Mouse (Mus musculus) cortical plate, adult 2 months (tissue): ENCODE results near the gene Nadsyn1.

Experiments
- CTCF ChIP-seq: fragments of 200-500 bp; IDR thresholded peaks from 2 replicates; pipeline ENCODE4 v1.5.1; 2011; ENCODE audit warnings: mild to moderate bottlenecking, control low read depth, low read length; ENCODE audit not compliant: insufficient read depth; ENCODE audit errors: extremely low read depth
- POLR2A ChIP-seq: fragments of 200-500 bp; IDR thresholded peaks from 2 replicates; pipeline ENCODE4 v1.6.1; 2011; ENCODE audit warnings: mild to moderate bottlenecking, low read length, control low read depth; ENCODE audit not compliant: insufficient read depth; ENCODE audit errors: extremely low read depth

- no peak for TF ChIP-seq CTCF
- no peak for TF ChIP-seq POLR2A
Measured at GRCm38 (mm10) chr7:143798783-143799182, 23.9 kb downstream of the Nadsyn1 start.
